Mouse (Mus musculus) layer of hippocampus, postnatal 14 days (tissue): ENCODE measurements around the gene Alkal2. TPM values are rescaled to one million over a fixed set of nuclear protein-coding genes. Genes with fewer than 3 reads are reported as not detected.

Source experiments
- DNase-seq, 2 experiments: peaks; one replicate each; pipeline ENCODE4 v3.0.0; 2021 to 2022; ENCODE audit warnings: low spot score in 2 of 2, mixed read lengths in 1 of 2
- long read RNA-seq, 2 experiments: library from polyadenylated mRNA; stranded (forward); transcript quantifications; one replicate each; pipeline ENCODE4 v2.0.0; 2021
- total RNA-seq, 2 experiments: library from RNA; stranded (reverse); gene quantifications; 2 replicates each; pipeline ENCODE4 v1.2.3; 2021

The Alkal2 gene
- 1 to 10 TPM; 2.8 to 6.3 TPM for total RNA-seq
- long read RNA-seq, experiment 1, transcript Alkal2-201 (5 exons, 1,509 nt): major isoform, 7 of 7 reads
- long read RNA-seq, experiment 1, partial matches to known transcripts: 0 of 7 reads
- long read RNA-seq, experiment 1, other reads (novel, unspliced or antisense): 0 of 7 reads
- long read RNA-seq, experiment 2, transcript Alkal2-201 (5 exons, 1,509 nt): major isoform, 6 of 9 reads
- long read RNA-seq, experiment 2, partial matches to known transcripts: 1 of 9 reads
- long read RNA-seq, experiment 2, other reads (novel, unspliced or antisense): 2 of 9 reads

- DNase-seq: peak in 1 of 2 experiments; percentile 17
Observed at GRCm38 (mm10) chr12:30883986-30884621, at the start of gene Alkal2. Alkal2 (plus strand) TSS chr12:30884322.

DNA sequence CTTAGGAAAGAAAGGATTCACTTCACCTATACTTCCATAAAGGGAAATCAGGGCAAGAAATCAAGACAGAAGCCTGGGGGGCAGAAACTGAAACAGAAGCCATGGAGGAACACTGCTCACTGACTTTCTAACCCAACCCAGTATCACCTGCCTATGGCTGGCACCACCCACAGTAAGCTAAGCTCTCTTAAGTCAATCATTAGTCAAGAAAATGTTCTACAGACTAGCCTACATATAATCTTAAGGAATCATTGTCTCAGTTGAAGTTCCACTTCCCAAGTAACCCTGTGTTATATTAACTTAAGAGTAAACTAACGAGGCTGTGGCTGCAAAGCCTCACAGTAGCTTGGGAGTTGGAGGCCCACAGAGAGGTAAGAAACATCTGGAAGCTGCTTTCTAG lies 35.6 kb upstream of the Alkal2 start:
- DNase-seq: no peak

- DNase-seq: peak; percentile 28 to 79
Observed at GRCm38 (mm10) chr12:30850902-30851301, 33.2 kb upstream of the Alkal2 start.

GRCm38 (mm10) chr12:30851871-30852270 lies 32.3 kb upstream of the Alkal2 start:
- DNase-seq: peak; percentile 46 to 55

DNA sequence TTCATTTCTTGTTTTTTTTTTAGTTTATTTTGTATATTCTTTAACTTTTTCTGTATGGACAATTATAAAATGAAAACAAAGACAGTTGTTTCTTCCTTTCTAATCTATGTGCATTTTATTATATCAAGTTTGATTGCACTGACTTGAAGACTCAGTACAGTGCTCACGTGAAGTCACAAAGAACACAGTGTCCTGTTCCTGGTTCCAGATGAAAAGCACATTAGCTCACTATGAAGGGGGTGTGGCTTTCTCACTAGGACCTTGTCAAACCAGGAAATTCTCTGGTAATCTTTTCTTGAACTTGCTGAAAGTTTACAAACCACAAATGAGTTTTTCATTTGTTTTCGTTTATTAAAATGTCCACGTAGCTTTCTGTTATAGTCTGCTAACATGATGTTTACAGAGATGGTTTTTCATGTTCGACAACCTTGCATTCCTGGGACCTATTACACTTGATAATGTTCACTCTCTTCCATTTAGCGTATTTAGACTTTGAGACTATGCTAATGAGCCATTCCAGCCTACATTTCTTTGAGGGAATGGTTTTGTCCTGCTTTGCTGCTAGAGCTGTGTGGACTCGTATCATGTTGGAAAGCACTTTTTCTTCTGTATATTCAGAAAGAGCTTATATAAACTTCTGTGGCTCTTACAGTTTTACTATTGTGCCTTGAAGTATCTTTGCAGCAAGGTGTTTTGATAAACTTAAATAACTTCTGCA lies 28.5 kb upstream of the Alkal2 start:
- DNase-seq: no peak

DNA sequence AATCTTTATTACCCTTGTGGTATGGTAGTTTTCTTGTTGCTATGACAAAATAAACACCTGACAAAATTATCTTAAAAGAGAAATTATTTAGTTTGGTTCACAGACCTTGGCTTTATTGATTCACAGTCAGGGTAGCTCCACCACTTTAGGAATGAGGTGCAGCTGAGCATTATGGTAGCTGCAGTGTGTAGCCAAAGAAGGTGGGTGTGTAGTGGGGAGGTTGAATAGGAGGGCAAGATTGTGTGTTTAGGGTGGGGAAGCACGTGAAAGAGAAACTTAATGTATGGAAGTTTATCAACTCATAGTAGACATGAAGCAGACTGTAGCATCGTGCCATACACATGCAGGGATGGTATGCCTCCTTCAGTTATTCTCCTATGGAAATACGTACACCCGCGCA lies 27.9 kb upstream of the Alkal2 start:
- DNase-seq: no peak

DNA sequence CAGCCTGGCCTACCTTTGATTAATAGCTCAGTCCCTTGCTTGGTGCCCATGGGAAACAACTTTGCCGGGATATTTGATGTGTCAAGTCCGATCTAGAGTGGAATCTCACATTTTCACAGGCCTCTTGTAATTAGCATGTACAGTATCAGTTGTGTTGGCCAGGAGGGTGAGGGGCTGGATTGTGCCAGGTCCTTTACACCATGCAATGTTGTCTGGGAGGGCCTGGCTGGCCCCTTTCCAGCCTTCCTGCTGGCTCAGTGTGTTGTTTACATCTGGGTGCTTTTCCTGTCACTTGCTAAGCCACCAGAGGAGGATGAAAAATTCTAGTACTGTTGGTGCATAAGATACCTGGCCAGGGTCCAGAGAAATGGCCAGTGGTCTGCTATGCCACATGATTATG lies 19.8 kb upstream of the Alkal2 start:
- no peak for DNase-seq

DNA sequence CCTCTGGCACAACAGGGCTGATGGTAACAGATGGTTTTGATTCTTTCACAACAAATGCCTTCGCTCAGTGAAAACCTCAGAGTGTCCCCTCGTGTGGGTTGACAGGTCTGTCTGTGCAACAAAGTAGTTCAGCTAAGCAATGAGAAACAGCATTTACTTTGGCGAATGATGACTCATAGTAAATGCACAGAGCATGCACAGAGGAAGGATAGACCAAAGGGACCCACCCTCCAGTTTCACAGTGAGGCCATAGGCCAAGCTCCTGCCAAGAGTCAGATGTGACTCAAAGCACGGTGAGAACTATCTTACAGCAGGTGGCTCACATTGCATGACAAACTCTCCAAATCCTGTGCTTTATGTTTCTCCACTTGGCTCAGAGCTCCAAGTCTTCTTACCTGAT lies 18.3 kb upstream of the Alkal2 start:
- no peak for DNase-seq

GRCm38 (mm10) chr12:30879447-30879846 lies 4.7 kb upstream of the Alkal2 start:
- no peak for DNase-seq

DNA sequence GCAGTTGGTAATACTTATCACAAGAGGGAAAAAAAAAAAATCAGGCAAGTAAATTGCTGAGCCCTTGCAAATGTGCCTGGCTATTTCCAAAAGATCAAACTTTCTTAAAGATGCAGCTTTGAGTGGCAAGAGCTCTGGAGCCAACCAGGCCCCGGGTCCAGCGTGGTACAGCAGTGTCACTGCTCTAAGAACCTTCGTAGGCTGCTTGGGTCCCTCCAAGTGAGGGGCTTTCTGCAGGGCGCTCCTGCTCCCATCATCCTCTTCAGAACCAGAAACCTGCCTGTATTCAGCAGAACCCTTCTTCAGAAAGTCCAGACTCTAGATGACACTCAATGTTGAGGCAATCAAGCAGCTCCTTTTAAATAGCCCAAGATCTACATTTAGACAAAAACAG lies 533 bp upstream of the Alkal2 start:
- no peak for DNase-seq

DNA sequence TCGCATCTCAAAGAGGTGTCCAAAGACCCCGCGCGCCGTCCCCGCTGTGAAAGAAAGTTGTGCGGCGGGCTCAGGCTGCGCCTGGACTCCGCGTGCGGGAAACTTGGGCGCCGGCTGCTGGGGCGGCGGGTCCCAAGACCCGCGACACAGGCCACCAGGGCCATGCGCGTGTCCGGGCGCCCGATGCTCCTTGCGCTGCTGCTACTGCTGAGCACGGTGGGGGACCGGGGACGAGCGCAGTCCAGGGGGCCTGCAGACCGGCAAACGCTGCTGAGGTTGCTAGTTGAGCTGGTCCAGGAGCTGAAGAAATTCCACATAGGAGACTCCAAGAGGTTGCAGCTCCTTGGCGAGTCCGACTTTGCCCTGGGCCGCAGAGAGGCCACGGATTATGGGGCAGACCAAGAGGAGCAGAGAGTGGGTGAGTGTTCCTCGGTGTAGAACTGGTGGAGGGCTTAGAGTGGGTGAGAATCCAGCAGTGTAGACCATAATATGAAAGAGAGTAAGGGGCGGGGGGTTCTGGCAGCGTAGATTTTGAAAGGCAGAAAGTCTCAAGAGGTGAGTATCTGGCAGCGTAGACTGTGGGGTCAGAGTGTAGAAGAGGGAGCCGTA lies 604 bp downstream of the Alkal2 start:
- DNase-seq: no peak

- DNase-seq: no peak
Observed at GRCm38 (mm10) chr12:30885891-30886290, 1.8 kb downstream of the Alkal2 start.

DNA sequence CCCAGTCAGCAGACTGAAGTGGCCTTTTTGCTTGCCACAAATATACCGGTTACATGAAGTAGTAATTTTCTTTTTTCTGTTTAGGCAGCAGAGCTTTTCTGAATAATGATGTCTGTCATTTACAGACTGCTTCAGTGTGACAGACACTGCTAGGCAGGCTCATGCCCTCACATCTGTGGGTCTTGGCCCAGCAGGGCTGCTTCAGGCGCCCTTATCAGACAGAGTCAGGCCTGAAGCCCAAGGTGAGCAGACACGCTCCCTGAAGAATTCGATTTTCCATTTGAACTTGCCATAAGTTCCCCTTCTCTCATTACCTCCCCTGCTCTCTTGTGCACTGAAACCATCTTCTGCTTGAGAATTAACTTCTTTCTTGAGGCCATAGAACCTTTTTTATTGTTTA lies 3.9 kb downstream of the Alkal2 start:
- no peak for DNase-seq

DNA sequence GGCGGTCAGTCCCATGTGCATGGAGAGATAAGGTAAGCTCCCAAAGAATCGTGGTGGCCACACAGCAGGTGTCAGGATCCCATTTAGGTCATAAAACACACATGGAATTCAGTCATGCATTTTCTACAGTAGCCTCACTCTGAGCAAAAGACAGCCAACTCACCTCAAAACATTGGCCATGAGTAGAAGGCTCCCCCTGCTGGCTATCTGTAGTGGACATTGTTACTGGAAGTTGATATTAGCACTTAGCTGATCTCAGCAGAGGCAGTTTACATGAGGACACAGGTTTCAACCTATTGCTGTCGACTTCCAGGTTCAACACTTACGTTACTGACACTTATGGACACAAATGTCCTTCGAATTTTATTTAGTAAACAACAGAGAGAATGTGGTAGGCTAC lies 5.9 kb downstream of the Alkal2 start:
- DNase-seq: peak; percentile 46 to 79

GRCm38 (mm10) chr12:30891438-30891837 lies 7.3 kb downstream of the Alkal2 start:
- no peak for DNase-seq

GRCm38 (mm10) chr12:30897039-30897438 lies 12.9 kb downstream of the Alkal2 start:
- DNase-seq: no peak

GRCm38 (mm10) chr12:30908658-30909057 lies 24.5 kb downstream of the Alkal2 start:
- no peak for DNase-seq

GRCm38 (mm10) chr12:30909881-30910280 lies 25.8 kb downstream of the Alkal2 start:
- DNase-seq: no peak

- DNase-seq: no peak
Observed at GRCm38 (mm10) chr12:30910860-30911259, 26.7 kb downstream of the Alkal2 start.

- DNase-seq: peak; percentile 95 to 96
Observed at GRCm38 (mm10) chr12:30911261-30912047, 27.3 kb downstream of the Alkal2 start, which contains the start of the genes Acp1 and Sh3yl1. Acp1 (minus strand) TSS chr12:30911589. Sh3yl1 (plus strand) TSS chr12:30911668.

GRCm38 (mm10) chr12:30912048-30912381 lies 27.9 kb downstream of the Alkal2 start:
- peak; percentile 22 to 39 for DNase-seq
